Mouse (Mus musculus) G1E (cell line): ENCODE measurements around the gene Ecm1.

Experiments
- CTCF ChIP-seq: IDR thresholded peaks from 2 replicates; pipeline ENCODE4 v1.5.1; 2012; ENCODE audit warnings: low read depth, low read length, inconsistent platforms, mixed read lengths
- GATA2 ChIP-seq: IDR thresholded peaks from 2 replicates; pipeline ENCODE4 v1.6.1; 2012; ENCODE audit warnings: low read depth, low read length, inconsistent platforms, borderline replicate concordance

DNA sequence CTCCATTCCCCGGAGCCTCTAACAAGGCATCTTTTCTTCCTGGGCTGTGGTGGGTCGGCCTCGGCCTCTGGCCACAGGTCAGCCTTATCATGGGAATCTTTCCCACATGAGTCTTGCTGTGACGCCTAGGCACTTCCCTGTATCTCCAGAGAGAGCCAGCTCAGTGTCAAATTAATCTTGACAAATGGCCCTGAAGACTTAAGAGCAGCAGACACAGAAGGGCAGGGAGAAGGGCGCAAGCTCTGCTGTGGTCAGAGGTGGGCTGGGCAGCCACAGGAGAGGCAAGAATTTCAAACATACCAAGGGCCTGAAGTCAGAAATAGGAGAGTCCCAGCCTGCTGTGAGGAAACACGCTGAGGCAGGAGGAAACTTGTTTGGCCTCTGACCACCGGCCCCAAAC, 43.0 kb downstream of the Ecm1 start:
- no peak for TF ChIP-seq CTCF
- TF ChIP-seq GATA2: no peak
